Mouse (Mus musculus): ENCODE results near the gene Cox8b. TPM values are rescaled to one million over a fixed set of nuclear protein-coding genes. Genes with fewer than 3 reads are reported as not detected.

Gene Cox8b
- polyA plus RNA-seq, 1 experiment from 2014 or later: not detected

- Histone ChIP-seq H3K9me3 (ENCODE audit: control insufficient read depth, low read length) (no peaks in the 10 kb centered on the region), H3K27me3 (ENCODE audit: control insufficient read depth, insufficient read depth, low read length) (no peaks in the 10 kb centered on the region), H3K36me3 (ENCODE audit: control insufficient read depth, insufficient read depth, low read length) (no peaks in the 10 kb centered on the region), H3K4me2 (ENCODE audit: low read depth, low read length, severe bottlenecking) (peak overlapping the region; percentile 71), H3K4me3 (ENCODE audit: low read depth, low read length) (peak overlapping the region; percentile 49), H3K27ac (ENCODE audit: low read depth, low read length) (no peak overlapping the region), H3K9ac (ENCODE audit: low read length) (peak overlapping the region; percentile 76), H3K4me1 (replicated peaks; ENCODE audit: control insufficient read depth, insufficient read depth, low read length) (peaks cover 2% of the 10 kb centered on the region; the same call in 1 of the 2 replicates)
- ATAC-seq (replicated peaks; ENCODE audit: low FRiP score): no peak
- 67% methylated on average over 9 of the region's 9 CpGs for WGBS
- DNase-seq (ENCODE audit: low spot score): no peak
These were observed 42.1 kb upstream of the Cox8b start for GRCm38 (mm10) chr7:140942341-140942740.

DNA sequence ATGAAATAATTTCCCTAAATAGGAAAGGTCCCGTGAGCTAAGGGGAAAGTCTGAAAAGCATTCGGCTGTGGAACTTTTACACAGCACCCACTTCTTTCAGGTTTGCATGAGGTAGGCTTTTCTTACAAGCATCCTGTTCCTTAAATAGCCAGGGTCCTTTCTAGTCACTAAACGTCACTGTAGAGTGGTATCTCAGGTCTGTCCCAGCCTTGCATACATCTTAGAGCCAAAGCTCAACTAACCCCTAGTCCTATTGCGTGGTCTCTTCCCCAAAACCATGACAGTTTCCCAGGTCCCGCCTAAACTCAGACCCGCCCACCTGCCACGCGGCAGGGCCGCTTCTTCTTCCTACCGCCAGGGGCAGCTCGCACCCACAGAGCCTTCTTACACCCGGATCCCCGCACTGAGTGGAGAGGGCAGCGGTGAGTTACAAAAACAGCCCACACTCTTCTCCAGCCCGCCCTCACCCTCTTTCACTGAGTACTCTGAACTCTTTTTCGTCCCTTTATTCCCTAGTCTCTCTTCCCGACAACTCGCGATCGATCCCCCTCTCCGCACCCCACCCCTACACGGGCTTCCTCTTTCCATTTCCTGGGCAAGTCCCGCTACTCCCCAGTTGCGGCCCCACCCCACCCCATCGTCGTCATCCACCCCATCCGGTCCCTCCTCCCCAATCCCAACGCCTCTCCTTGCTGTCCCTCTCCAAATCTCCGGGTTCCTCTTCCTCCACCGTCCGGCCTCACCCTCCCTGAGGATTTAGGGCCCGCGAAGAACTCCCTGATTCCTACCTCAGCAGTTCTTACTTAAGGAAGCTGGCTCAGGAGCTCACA, 41.2 kb upstream of the Cox8b start, which contains the start of gene Pgghg:
Gene Pgghg, plus strand, starts transcription at position 170 of the 830 bp plus-strand sequence.
- Histone ChIP-seq H3K4me3 (ENCODE audit: low read depth, low read length) (peak within 1 kb of the TSS; percentile 49), H3K9ac (ENCODE audit: low read length) (peak within 1 kb of the TSS; percentile 76), H3K36me3 (ENCODE audit: control insufficient read depth, insufficient read depth, low read length) (no peaks in the 10 kb centered on the region), H3K4me1 (replicated peaks; ENCODE audit: control insufficient read depth, insufficient read depth, low read length) (peaks cover 2% of the 10 kb centered on the region; the same call in 1 of the 2 replicates), H3K9me3 (ENCODE audit: control insufficient read depth, low read length) (no peaks in the 10 kb centered on the region), H3K27me3 (ENCODE audit: control insufficient read depth, insufficient read depth, low read length) (no peaks in the 10 kb centered on the region), H3K27ac (ENCODE audit: low read depth, low read length) (no peak within 1 kb of the TSS), H3K4me2 (ENCODE audit: low read depth, low read length, severe bottlenecking) (peak within 1 kb of the TSS; percentile 71)
- WGBS: 4% methylated on average over 33 of the region's 33 CpGs
- DNase-seq (ENCODE audit: low spot score) (peak; percentile 93), ATAC-seq (replicated peaks; ENCODE audit: low FRiP score) (peak; percentile 90)

DNA sequence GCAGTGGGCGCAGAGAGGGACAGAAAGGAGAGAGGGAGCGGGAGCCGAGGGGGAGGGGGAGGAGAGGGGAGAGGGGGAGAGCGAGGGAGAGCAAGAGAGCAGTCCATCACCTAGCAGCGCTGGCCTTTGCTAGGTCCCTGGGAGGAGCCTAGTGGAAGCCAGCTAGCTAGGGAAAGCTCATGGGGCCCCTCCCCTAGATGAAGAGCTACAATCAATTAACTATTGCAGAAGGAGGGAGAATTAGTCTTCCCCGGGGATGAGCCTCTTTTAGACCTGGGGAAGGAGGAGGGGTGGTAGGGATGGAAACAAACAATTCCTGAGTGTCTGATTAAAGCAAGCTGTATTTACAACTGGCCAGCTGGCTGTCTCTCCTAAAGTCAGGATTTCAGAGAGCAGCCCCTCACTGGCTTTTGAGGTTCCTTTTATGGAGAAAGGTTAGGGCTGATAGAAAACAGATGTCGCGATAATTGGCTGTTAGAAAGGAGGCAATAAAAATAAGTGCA, 39.5 kb upstream of the Cox8b start:
- Histone ChIP-seq H3K27me3 (ENCODE audit: control insufficient read depth, insufficient read depth, low read length) (no peaks in the 10 kb centered on the region), H3K4me2 (ENCODE audit: low read depth, low read length, severe bottlenecking) (no peak overlapping the region), H3K9ac (ENCODE audit: low read length) (peak overlapping the region; percentile 16; the same call in 1 of the 2 replicates), H3K4me3 (ENCODE audit: low read depth, low read length) (no peak overlapping the region), H3K4me1 (replicated peaks; ENCODE audit: control insufficient read depth, insufficient read depth, low read length) (peaks cover 2% of the 10 kb centered on the region; the same call in 1 of the 2 replicates), H3K36me3 (ENCODE audit: control insufficient read depth, insufficient read depth, low read length) (no peaks in the 10 kb centered on the region), H3K9me3 (ENCODE audit: control insufficient read depth, low read length) (no peaks in the 10 kb centered on the region), H3K27ac (ENCODE audit: low read depth, low read length) (no peak overlapping the region)
- ATAC-seq (replicated peaks; ENCODE audit: low FRiP score) (no peak), DNase-seq (ENCODE audit: low spot score) (peak; percentile 71)
- WGBS: 15% methylated on average over 8 of the region's 8 CpGs

DNA sequence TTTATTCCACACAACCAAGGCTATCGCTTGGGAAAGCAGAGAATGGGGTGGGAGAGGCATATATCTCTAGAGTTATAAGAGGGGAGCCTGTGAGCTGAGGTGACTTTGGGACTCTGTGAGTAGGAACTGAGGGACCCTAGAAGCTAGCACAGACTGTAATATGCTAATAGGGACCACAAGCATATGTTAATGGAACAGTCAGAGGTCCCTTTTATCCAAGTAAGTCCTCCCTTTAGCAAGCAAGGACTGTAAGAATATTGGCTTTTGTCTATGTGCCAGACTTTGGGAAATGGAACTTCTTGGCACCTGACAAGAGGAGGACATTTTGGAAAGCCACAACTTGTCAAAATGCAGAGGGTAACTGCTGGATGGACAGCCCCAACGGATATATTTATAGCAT, 38.6 kb upstream of the Cox8b start:
- H3K4me1 ChIP-seq (replicated peaks; ENCODE audit: control insufficient read depth, insufficient read depth, low read length): peaks cover 2% of the 10 kb centered on the region; the same call in 1 of the 2 replicates
- H3K4me3 ChIP-seq (ENCODE audit: low read depth, low read length): no peak overlapping the region
- ATAC-seq (replicated peaks; ENCODE audit: low FRiP score): no peak
- WGBS: 21% methylated on average over 2 of the region's 2 CpGs
- no peaks in the 10 kb centered on the region for H3K36me3 ChIP-seq (ENCODE audit: control insufficient read depth, insufficient read depth, low read length)
- no peak overlapping the region for H3K9ac ChIP-seq (ENCODE audit: low read length)
- no peak overlapping the region for H3K4me2 ChIP-seq (ENCODE audit: low read depth, low read length, severe bottlenecking)
- no peaks in the 10 kb centered on the region for H3K9me3 ChIP-seq (ENCODE audit: control insufficient read depth, low read length)
- H3K27ac ChIP-seq (ENCODE audit: low read depth, low read length): no peak overlapping the region
- DNase-seq (ENCODE audit: low spot score): no peak
- H3K27me3 ChIP-seq (ENCODE audit: control insufficient read depth, insufficient read depth, low read length): no peaks in the 10 kb centered on the region

DNA sequence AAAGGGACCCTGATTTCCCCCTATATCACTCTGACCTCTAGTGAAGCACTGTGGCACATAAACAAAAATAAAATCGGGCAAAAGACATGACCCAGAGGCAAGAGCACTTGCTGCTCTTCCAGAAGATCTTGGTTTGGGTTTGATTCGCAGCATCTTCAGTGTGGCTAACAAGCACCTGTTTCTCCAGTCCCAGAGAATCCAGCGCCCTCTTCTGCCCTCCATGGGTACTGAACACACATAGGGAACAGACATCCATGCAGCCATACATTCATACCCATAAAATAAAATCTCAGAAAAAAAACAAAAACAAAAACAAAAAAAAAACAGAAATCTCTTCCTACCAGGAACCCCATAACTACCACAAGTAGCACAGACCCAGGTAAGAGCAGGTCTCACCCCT, 38.2 kb upstream of the Cox8b start:
- Histone ChIP-seq H3K36me3 (ENCODE audit: control insufficient read depth, insufficient read depth, low read length) (no peaks in the 10 kb centered on the region), H3K4me2 (ENCODE audit: low read depth, low read length, severe bottlenecking) (no peak overlapping the region), H3K4me3 (ENCODE audit: low read depth, low read length) (no peak overlapping the region), H3K4me1 (replicated peaks; ENCODE audit: control insufficient read depth, insufficient read depth, low read length) (peaks cover 2% of the 10 kb centered on the region; the same call in 1 of the 2 replicates), H3K9ac (ENCODE audit: low read length) (no peak overlapping the region), H3K27me3 (ENCODE audit: control insufficient read depth, insufficient read depth, low read length) (no peaks in the 10 kb centered on the region), H3K9me3 (ENCODE audit: control insufficient read depth, low read length) (no peaks in the 10 kb centered on the region), H3K27ac (ENCODE audit: low read depth, low read length) (no peak overlapping the region)
- 42% methylated on average over 3 of the region's 3 CpGs for WGBS
- no peak for ATAC-seq (replicated peaks; ENCODE audit: low FRiP score)
- DNase-seq (ENCODE audit: low spot score): no peak

- Histone ChIP-seq H3K4me1 (replicated peaks; ENCODE audit: control insufficient read depth, insufficient read depth, low read length) (peaks cover 4% of the 10 kb centered on the region; the same call in 1 of the 2 replicates), H3K9ac (ENCODE audit: low read length) (no peak overlapping the region), H3K4me2 (ENCODE audit: low read depth, low read length, severe bottlenecking) (no peak overlapping the region), H3K27me3 (ENCODE audit: control insufficient read depth, insufficient read depth, low read length) (peaks cover 26% of the 10 kb centered on the region), H3K36me3 (ENCODE audit: control insufficient read depth, insufficient read depth, low read length) (no peaks in the 10 kb centered on the region), H3K4me3 (ENCODE audit: low read depth, low read length) (no peak overlapping the region), H3K9me3 (ENCODE audit: control insufficient read depth, low read length) (no peaks in the 10 kb centered on the region), H3K27ac (ENCODE audit: low read depth, low read length) (no peak overlapping the region)
- WGBS: 92% methylated on average over 6 of the region's 6 CpGs
- DNase-seq (ENCODE audit: low spot score) (no peak), ATAC-seq (replicated peaks; ENCODE audit: low FRiP score) (no peak)
These were observed 26.9 kb upstream of the Cox8b start for GRCm38 (mm10) chr7:140927181-140927580.

DNA sequence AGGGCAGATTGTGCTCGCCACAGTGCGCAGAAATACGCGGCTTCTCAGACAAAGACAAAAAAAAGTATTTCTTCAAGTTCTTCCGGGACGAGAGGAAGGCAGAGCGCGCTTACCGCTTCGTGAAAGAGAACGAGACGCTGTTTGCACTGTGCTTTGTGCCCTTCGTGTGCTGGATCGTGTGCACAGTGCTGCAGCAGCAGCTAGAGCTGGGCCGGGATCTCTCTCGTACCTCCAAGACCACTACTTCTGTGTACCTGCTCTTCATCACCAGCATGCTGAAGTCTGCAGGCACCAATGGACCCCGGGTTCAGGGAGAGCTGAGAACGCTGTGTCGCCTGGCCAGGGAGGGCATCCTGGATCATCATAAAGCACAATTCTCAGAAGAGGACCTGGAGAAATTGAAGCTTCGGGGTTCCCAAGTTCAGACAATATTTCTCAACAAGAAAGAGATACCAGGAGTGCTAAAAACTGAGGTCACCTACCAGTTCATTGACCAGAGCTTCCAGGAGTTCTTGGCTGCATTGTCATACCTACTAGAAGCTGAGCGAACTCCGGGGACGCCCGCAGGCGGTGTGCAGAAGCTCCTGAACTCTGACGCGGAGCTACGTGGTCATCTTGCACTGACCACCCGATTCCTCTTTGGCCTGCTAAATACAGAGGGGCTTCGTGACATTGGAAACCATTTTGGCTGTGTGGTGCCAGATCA, 23.0 kb upstream of the Cox8b start:
- peak overlapping the region; percentile 81 for H3K4me2 ChIP-seq (ENCODE audit: low read depth, low read length, severe bottlenecking)
- peak overlapping the region; percentile 30 for H3K4me3 ChIP-seq (ENCODE audit: low read depth, low read length)
- H3K4me1 ChIP-seq (replicated peaks; ENCODE audit: control insufficient read depth, insufficient read depth, low read length): peaks cover 6% of the 10 kb centered on the region; the same call in 1 of the 2 replicates
- peak overlapping the region; percentile 41 for H3K9ac ChIP-seq (ENCODE audit: low read length)
- no peaks in the 10 kb centered on the region for H3K9me3 ChIP-seq (ENCODE audit: control insufficient read depth, low read length)
- H3K27me3 ChIP-seq (ENCODE audit: control insufficient read depth, insufficient read depth, low read length): peaks cover 52% of the 10 kb centered on the region
- no peak for DNase-seq (ENCODE audit: low spot score)
- no peaks in the 10 kb centered on the region for H3K36me3 ChIP-seq (ENCODE audit: control insufficient read depth, insufficient read depth, low read length)
- WGBS: 22% methylated on average over 30 of the region's 30 CpGs
- no peak; the same call in 1 of the 2 replicates for ATAC-seq (replicated peaks; ENCODE audit: low FRiP score)
- H3K27ac ChIP-seq (ENCODE audit: low read depth, low read length): no peak overlapping the region

- peaks cover 52% of the 10 kb centered on the region for H3K27me3 ChIP-seq (ENCODE audit: control insufficient read depth, insufficient read depth, low read length)
- WGBS: under 1% methylated on average over 49 of the region's 49 CpGs
- no peaks in the 10 kb centered on the region for H3K9me3 ChIP-seq (ENCODE audit: control insufficient read depth, low read length)
- peak overlapping the region; percentile 81 for H3K4me2 ChIP-seq (ENCODE audit: low read depth, low read length, severe bottlenecking)
- no peaks in the 10 kb centered on the region for H3K36me3 ChIP-seq (ENCODE audit: control insufficient read depth, insufficient read depth, low read length)
- H3K27ac ChIP-seq (ENCODE audit: low read depth, low read length): no peak overlapping the region
- ATAC-seq (replicated peaks; ENCODE audit: low FRiP score) (peak; percentile 30; the same call in 1 of the 2 replicates), DNase-seq (ENCODE audit: low spot score) (peak; percentile 70)
- H3K4me3 ChIP-seq (ENCODE audit: low read depth, low read length): peak overlapping the region; percentile 30
- H3K9ac ChIP-seq (ENCODE audit: low read length): peak overlapping the region; percentile 41; the same call in 1 of the 2 replicates
- peaks cover 6% of the 10 kb centered on the region; the same call in 1 of the 2 replicates for H3K4me1 ChIP-seq (replicated peaks; ENCODE audit: control insufficient read depth, insufficient read depth, low read length)
These were observed 22.3 kb upstream of the Cox8b start for GRCm38 (mm10) chr7:140922398-140923069.
